Mouse (Mus musculus): ENCODE measurements around the gene Epn2. TPM values are rescaled to one million over a fixed set of nuclear protein-coding genes. Genes with fewer than 3 reads are reported as not detected.
"Not testable (repeated sequence)": the region's sequence is repeated elsewhere in the genome, so short reads cannot be mapped to it uniquely, and the experiment has no call there.

Epn2 gene
- polyA plus RNA-seq, 1 experiment from 2014 or later: 28.5 TPM

DNA sequence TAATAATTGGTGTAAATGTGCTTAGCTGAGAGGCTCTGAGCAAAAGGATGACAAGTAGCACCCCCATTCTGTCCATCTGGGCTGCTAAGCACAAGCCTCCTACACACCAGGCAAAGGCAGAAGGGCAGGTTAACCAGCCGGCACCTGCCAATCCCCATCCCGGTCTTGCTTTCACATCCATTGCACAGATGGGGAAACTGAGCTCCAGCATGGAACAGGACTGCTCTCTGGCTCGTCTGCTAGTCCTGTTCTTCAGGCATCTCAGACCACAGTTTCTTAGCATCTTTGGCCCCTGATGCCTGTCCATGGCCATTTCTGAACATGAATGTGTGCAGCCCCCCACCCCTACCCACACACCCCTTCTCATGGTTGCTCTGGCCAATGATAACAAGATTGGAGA lies 12.6 kb upstream of the Epn2 start:
- ATAC-seq (ENCODE audit: insufficient number of reproducible peaks, insufficient read depth, low FRiP score, low TSS enrichment, low read depth): no peak

GRCm38 (mm10) chr11:61590516-61591213 lies 11.2 kb upstream of the Epn2 start:
- Histone ChIP-seq H3K4me3 (replicated peaks) (no peak overlapping the region), H3K4me2 (no peak overlapping the region), H3K9ac (replicated peaks) (no peak overlapping the region), H3K36me3 (no peaks in the 10 kb centered on the region), H3K4me1 (replicated peaks) (no peaks in the 10 kb centered on the region), H3K27me3 (no peaks in the 10 kb centered on the region), H3K9me3 (no peaks in the 10 kb centered on the region), H3K27ac (no peak overlapping the region)
- WGBS: 54% methylated on average over 7 of the region's 7 CpGs
- ATAC-seq (ENCODE audit: insufficient number of reproducible peaks, insufficient read depth, low FRiP score, low TSS enrichment, low read depth): no peak

More for the DNA sequence above, 12.6 kb upstream of the Epn2 start:
- 87% methylated on average over 3 of the region's 3 CpGs for WGBS
- H3K4me1 ChIP-seq (replicated peaks): no peaks in the 10 kb centered on the region
- H3K36me3 ChIP-seq: no peaks in the 10 kb centered on the region
- H3K4me3 ChIP-seq (replicated peaks): no peak overlapping the region
- H3K27me3 ChIP-seq: no peaks in the 10 kb centered on the region
- no peak overlapping the region for H3K4me2 ChIP-seq
- no peak overlapping the region for H3K9ac ChIP-seq (replicated peaks)
- no peak overlapping the region for H3K27ac ChIP-seq
- no peaks in the 10 kb centered on the region for H3K9me3 ChIP-seq

DNA sequence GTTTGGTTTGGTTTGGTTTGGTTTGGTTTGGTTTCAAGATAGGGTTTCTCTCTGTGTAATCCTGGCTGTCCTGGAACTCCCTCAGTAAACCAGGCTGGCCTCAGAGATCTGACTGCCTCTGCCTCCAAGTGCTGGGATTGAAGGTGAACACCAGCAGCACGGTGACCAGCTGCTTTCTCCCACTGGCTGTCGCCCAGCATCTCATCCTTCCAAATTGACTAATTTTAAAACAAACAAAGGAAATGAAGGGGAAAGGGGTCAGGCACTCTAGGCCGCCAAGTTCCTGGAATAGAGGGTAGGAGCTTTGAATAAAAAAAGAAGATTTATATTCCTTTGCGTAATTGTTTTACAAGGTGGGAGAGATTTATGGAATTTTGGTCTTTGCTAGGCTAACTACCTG lies 5.9 kb upstream of the Epn2 start:
- H3K9me3 ChIP-seq: peaks cover 1% of the 10 kb centered on the region
- H3K4me1 ChIP-seq (replicated peaks): no peaks in the 10 kb centered on the region
- H3K4me2 ChIP-seq: no peak overlapping the region
- no peak overlapping the region for H3K9ac ChIP-seq (replicated peaks)
- WGBS: 76% methylated on average over 4 of the region's 4 CpGs
- no peak overlapping the region for H3K27ac ChIP-seq
- no peaks in the 10 kb centered on the region; the same call in 1 of the 2 replicates for H3K27me3 ChIP-seq
- ATAC-seq (ENCODE audit: insufficient number of reproducible peaks, insufficient read depth, low FRiP score, low TSS enrichment, low read depth): no peak
- H3K36me3 ChIP-seq: no peaks in the 10 kb centered on the region
- H3K4me3 ChIP-seq (replicated peaks): no peak overlapping the region

GRCm38 (mm10) chr11:61584830-61585229 lies 5.3 kb upstream of the Epn2 start:
- Histone ChIP-seq H3K36me3 (no peaks in the 10 kb centered on the region), H3K9ac (replicated peaks) (no peak overlapping the region), H3K4me3 (replicated peaks) (no peak overlapping the region), H3K4me2 (no peak overlapping the region), H3K9me3 (peaks cover 5% of the 10 kb centered on the region), H3K27ac (no peak overlapping the region), H3K27me3 (no peaks in the 10 kb centered on the region; the same call in 1 of the 2 replicates), H3K4me1 (replicated peaks) (no peaks in the 10 kb centered on the region)
- no peak for ATAC-seq (ENCODE audit: insufficient number of reproducible peaks, insufficient read depth, low FRiP score, low TSS enrichment, low read depth)
- 79% methylated on average over 4 of the region's 4 CpGs for WGBS

DNA sequence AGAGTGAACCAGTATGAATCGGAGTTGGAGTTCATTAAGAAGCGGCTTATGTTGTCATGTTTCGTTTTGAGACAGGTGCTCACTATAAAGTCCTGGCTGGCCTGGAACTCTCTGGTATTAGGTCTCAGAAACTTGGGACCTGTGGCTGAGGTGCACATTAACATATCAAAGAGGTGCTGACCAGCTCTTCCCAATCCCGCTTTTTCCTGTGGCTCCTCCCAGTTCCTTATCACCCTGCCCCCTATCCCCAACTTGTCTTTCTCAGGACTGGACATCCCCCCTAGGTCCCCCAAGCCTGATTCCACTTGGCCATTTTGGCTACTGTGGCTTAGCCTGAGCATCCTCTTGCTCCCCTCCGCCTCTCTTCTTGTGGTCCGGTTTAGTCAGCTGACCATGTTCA lies 4.6 kb upstream of the Epn2 start:
- WGBS: 68% methylated on average over 6 of the region's 6 CpGs
- peaks cover 5% of the 10 kb centered on the region for H3K9me3 ChIP-seq

GRCm38 (mm10) chr11:61582808-61583207 lies 3.3 kb upstream of the Epn2 start:
- 93% methylated on average over 4 of the region's 5 CpGs for WGBS
- H3K4me1 ChIP-seq (replicated peaks); H3K9me3 ChIP-seq; H3K4me2 ChIP-seq; H3K36me3 ChIP-seq; H3K27me3 ChIP-seq; ATAC-seq (ENCODE audit: insufficient number of reproducible peaks, insufficient read depth, low FRiP score, low TSS enrichment, low read depth); H3K9ac ChIP-seq (replicated peaks); H3K4me3 ChIP-seq (replicated peaks); H3K27ac ChIP-seq: not testable (repeated sequence)

More for the DNA sequence above, 4.6 kb upstream of the Epn2 start:
- no peak overlapping the region for H3K4me3 ChIP-seq (replicated peaks)
- no peaks in the 10 kb centered on the region for H3K4me1 ChIP-seq (replicated peaks)
- no peak for ATAC-seq (ENCODE audit: insufficient number of reproducible peaks, insufficient read depth, low FRiP score, low TSS enrichment, low read depth)
- H3K4me2 ChIP-seq: no peak overlapping the region
- no peaks in the 10 kb centered on the region for H3K36me3 ChIP-seq
- no peak overlapping the region for H3K27ac ChIP-seq
- H3K9ac ChIP-seq (replicated peaks): no peak overlapping the region
- no peaks in the 10 kb centered on the region; the same call in 1 of the 2 replicates for H3K27me3 ChIP-seq

GRCm38 (mm10) chr11:61579878-61580381 lies 443 bp upstream of the Epn2 start:
- no peak for ATAC-seq (ENCODE audit: insufficient number of reproducible peaks, insufficient read depth, low FRiP score, low TSS enrichment, low read depth)

DNA sequence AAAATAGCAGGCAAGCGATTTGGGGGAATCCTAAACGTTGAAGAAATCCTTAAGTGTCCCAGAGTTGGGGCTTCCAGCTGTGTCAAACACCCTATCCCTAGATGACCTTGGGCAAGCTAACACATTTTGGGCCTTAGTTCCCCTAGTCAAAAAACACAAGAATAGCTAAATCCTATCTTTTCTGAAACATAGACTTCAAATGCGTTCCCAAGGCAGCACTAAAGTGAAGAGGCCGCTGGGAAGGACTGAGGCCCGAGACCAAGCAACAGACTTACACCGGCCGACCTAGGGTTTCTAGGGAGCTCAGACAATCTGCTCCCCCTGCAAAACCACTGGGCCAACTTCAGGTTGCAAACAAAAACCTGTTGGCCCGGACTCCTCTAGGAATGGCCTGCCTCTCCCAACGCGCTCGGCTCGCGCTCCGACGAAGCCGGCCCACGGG lies 925 bp downstream of the Epn2 start:
- no peak; the same call in 1 of the 2 replicates for ATAC-seq (ENCODE audit: insufficient number of reproducible peaks, insufficient read depth, low FRiP score, low TSS enrichment, low read depth)
- WGBS: under 1% methylated on average over 17 of the region's 17 CpGs
- peak overlapping the region; percentile 78 for H3K4me2 ChIP-seq

More at GRCm38 (mm10) chr11:61579878-61580381, 443 bp upstream of the Epn2 start:
- no peak overlapping the region for H3K4me2 ChIP-seq
- peaks cover 5% of the 10 kb centered on the region for H3K9me3 ChIP-seq
- no peaks in the 10 kb centered on the region; the same call in 1 of the 2 replicates for H3K27me3 ChIP-seq
- H3K36me3 ChIP-seq: peaks cover 5% of the 10 kb centered on the region; the same call in 1 of the 2 replicates
- WGBS: 81% methylated on average over 7 of the region's 7 CpGs
- peak overlapping the region; percentile 86 for H3K4me3 ChIP-seq (replicated peaks)
- H3K27ac ChIP-seq: 0 out of 2 replicates have a peak overlapping the region, but pooled peaks have one; percentile 93
- peaks cover 13% of the 10 kb centered on the region for H3K4me1 ChIP-seq (replicated peaks)
- no peak overlapping the region for H3K9ac ChIP-seq (replicated peaks)

DNA sequence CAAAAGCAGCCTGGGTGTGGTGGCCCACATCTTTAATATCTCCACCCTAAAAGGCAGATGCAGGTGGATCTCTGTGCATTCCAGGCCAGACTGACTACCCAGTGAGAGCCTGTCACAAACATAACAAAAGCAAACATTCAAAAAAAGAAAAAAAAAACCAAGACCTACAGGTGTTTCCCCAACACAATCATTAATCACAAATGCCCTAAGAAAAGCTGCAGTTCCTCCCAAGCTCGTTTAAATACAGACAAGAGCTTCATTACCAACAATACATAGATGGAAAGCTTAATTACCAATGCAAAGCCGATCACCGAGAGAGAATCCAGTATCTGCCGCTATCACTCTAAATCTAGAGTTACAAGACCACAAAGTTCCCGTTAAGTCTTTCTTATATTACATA lies 1.5 kb downstream of the Epn2 start:
- peaks cover 9% of the 10 kb centered on the region; the same call in 1 of the 2 replicates for H3K36me3 ChIP-seq
- H3K9ac ChIP-seq (replicated peaks): peak overlapping the region; percentile 91
- no peak overlapping the region for H3K27ac ChIP-seq
- no peak for ATAC-seq (ENCODE audit: insufficient number of reproducible peaks, insufficient read depth, low FRiP score, low TSS enrichment, low read depth)
- peaks cover 5% of the 10 kb centered on the region for H3K9me3 ChIP-seq
- peak overlapping the region; percentile 86 for H3K4me3 ChIP-seq (replicated peaks)
- H3K4me2 ChIP-seq: peak overlapping the region; percentile 78
- 15% methylated on average over 5 of the region's 5 CpGs for WGBS
- H3K4me1 ChIP-seq (replicated peaks): peaks cover 13% of the 10 kb centered on the region
- no peaks in the 10 kb centered on the region for H3K27me3 ChIP-seq

More for the DNA sequence above, 925 bp downstream of the Epn2 start:
- Histone ChIP-seq H3K4me1 (replicated peaks) (peaks cover 13% of the 10 kb centered on the region), H3K27me3 (no peaks in the 10 kb centered on the region), H3K4me3 (replicated peaks) (peak overlapping the region; percentile 86), H3K36me3 (peaks cover 9% of the 10 kb centered on the region; the same call in 1 of the 2 replicates), H3K27ac (peak overlapping the region; percentile 93), H3K9ac (replicated peaks) (peak overlapping the region; percentile 91), H3K9me3 (peaks cover 5% of the 10 kb centered on the region)

DNA sequence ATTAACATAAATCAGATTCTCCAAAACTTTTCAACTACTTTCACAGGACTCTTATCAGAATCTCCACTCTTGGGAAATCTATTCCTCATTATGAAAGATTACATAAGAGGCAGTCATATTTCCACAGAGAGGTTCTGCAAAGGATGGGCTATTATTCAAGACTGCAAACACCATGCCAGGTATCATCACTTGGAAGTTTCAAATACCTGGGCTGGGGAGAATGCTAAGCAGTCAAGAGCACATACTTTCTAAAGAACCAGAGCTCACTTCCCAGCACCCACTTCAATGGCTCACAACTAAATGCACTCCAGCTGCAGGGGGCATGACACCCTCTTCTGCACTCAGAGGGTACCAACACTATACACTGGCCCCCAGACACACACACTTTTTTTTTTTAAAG lies 2.1 kb downstream of the Epn2 start:
- ATAC-seq (ENCODE audit: insufficient number of reproducible peaks, insufficient read depth, low FRiP score, low TSS enrichment, low read depth): no peak
- H3K9me3 ChIP-seq: peaks cover 5% of the 10 kb centered on the region
- H3K4me2 ChIP-seq: peak overlapping the region; percentile 78
- H3K4me3 ChIP-seq (replicated peaks): no peak overlapping the region
- peaks cover 13% of the 10 kb centered on the region for H3K4me1 ChIP-seq (replicated peaks)
- H3K27me3 ChIP-seq: no peaks in the 10 kb centered on the region
- H3K27ac ChIP-seq: no peak overlapping the region
- H3K36me3 ChIP-seq: peaks cover 9% of the 10 kb centered on the region; the same call in 1 of the 2 replicates
- no peak overlapping the region for H3K9ac ChIP-seq (replicated peaks)

DNA sequence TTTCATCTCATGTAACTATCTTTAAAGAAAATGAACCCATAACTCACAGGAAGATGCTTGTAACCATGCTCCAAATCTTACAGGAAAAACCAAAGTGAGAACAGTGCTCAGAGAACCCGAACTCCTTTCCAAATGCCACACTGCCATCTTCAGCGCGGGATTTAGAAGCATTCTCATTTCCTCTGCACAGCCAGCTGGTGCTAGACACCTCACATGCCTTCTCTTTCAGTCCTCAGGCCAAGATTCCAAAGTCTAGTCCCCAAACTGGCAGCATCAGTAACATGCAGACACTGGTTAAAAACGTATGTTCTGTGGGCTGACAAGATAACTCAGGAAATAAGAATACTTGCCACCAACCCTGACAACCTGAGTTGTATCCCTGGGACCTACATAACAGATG lies 6.2 kb downstream of the Epn2 start:
- H3K4me3 ChIP-seq (replicated peaks): no peak overlapping the region
- no peak overlapping the region for H3K9ac ChIP-seq (replicated peaks)
- H3K4me2 ChIP-seq: no peak overlapping the region
- H3K36me3 ChIP-seq: peaks cover 13% of the 10 kb centered on the region; the same call in 1 of the 2 replicates
- 92% methylated on average over 4 of the region's 4 CpGs for WGBS
- no peak for ATAC-seq (ENCODE audit: insufficient number of reproducible peaks, insufficient read depth, low FRiP score, low TSS enrichment, low read depth)
- H3K9me3 ChIP-seq: no peaks in the 10 kb centered on the region
- H3K27ac ChIP-seq: no peak overlapping the region
- no peaks in the 10 kb centered on the region for H3K27me3 ChIP-seq
- peaks cover 17% of the 10 kb centered on the region for H3K4me1 ChIP-seq (replicated peaks)
